Mouse (Mus musculus): ENCODE results near the gene Tmc6. TPM values are rescaled to one million over a fixed set of nuclear protein-coding genes. Genes with fewer than 3 reads are reported as not detected.

Gene Tmc6
- total RNA-seq, 1 experiment from 2014 or later, result 35.7 TPM

- no peak for DNase-seq
These were observed 26.1 kb downstream of the Tmc6 start for GRCm38 (mm10) chr11:117755891-117756290.

- DNase-seq, result no peak
These were observed 30.5 kb downstream of the Tmc6 start for GRCm38 (mm10) chr11:117751544-117751943.

- no peak for DNase-seq
These were observed 32.6 kb downstream of the Tmc6 start for GRCm38 (mm10) chr11:117749414-117749813.

GRCm38 (mm10) chr11:117748628-117749027, 33.4 kb downstream of the Tmc6 start:
- DNase-seq, result no peak

GRCm38 (mm10) chr11:117743454-117744030, 38.5 kb downstream of the Tmc6 start:
- no peak for DNase-seq

GRCm38 (mm10) chr11:117742715-117743114, 39.3 kb downstream of the Tmc6 start:
- DNase-seq, result no peak

- DNase-seq, result no peak
These were observed 39.8 kb downstream of the Tmc6 start for GRCm38 (mm10) chr11:117742243-117742642.

GRCm38 (mm10) chr11:117741128-117741527, 40.9 kb downstream of the Tmc6 start:
- DNase-seq, result no peak

GRCm38 (mm10) chr11:117738123-117738522, 43.9 kb downstream of the Tmc6 start:
- no peak for DNase-seq

- DNase-seq, result no peak
These were observed 45.8 kb downstream of the Tmc6 start for GRCm38 (mm10) chr11:117736037-117736689.

GRCm38 (mm10) chr11:117731470-117731869, 50.5 kb downstream of the Tmc6 start:
- peak; percentile 67 for DNase-seq

- no peak for DNase-seq
These were observed 51.5 kb downstream of the Tmc6 start for GRCm38 (mm10) chr11:117730490-117730838.

GRCm38 (mm10) chr11:117729798-117730489, 52.1 kb downstream of the Tmc6 start:
- no peak for DNase-seq

GRCm38 (mm10) chr11:117729341-117729740, 52.7 kb downstream of the Tmc6 start:
- no peak for DNase-seq

GRCm38 (mm10) chr11:117728841-117729240, 53.2 kb downstream of the Tmc6 start:
- DNase-seq, result no peak

GRCm38 (mm10) chr11:117728245-117728644, 53.8 kb downstream of the Tmc6 start:
- no peak for DNase-seq

GRCm38 (mm10) chr11:117727031-117727430, 55.0 kb downstream of the Tmc6 start:
- DNase-seq, result no peak

- DNase-seq, result peak; percentile 57
These were observed 57.2 kb downstream of the Tmc6 start for GRCm38 (mm10) chr11:117724604-117725301.

- DNase-seq, result no peak
These were observed 63.2 kb downstream of the Tmc6 start for GRCm38 (mm10) chr11:117718838-117719237.

Data from adrenal gland, postnatal 14 days (tissue).